Mouse (Mus musculus) olfactory bulb, adult 2 months (tissue): ENCODE results near the gene Dph6.

ENCODE experiments used
- CTCF ChIP-seq: fragments of 200-500 bp; IDR thresholded peaks from 2 replicates; pipeline ENCODE4 v1.5.1; 2012; ENCODE audit warnings: low read depth, mild to moderate bottlenecking, low read length, moderate library complexity; ENCODE audit not compliant: insufficient read depth
- POLR2A ChIP-seq: fragments of 200-500 bp; IDR thresholded peaks from 2 replicates; pipeline ENCODE4 v1.6.1; 2012; ENCODE audit warnings: mild to moderate bottlenecking, low read depth, low read length, moderate library complexity; ENCODE audit not compliant: insufficient read depth

- TF ChIP-seq CTCF: no peak
- TF ChIP-seq POLR2A: no peak
Observed at GRCm38 (mm10) chr2:114658954-114659353, 4.2 kb upstream of the Dph6 start.
